Mouse (Mus musculus) MEL-GATA-1-ER (cell line): ENCODE results near the gene Mob2.

Experiments used
- DNase-seq: peaks from one replicate; pipeline ENCODE4 v3.0.0-alpha.2; 2012; ENCODE audit warnings: low read depth; ENCODE audit errors: extremely low read depth

Gene Mob2

DNA sequence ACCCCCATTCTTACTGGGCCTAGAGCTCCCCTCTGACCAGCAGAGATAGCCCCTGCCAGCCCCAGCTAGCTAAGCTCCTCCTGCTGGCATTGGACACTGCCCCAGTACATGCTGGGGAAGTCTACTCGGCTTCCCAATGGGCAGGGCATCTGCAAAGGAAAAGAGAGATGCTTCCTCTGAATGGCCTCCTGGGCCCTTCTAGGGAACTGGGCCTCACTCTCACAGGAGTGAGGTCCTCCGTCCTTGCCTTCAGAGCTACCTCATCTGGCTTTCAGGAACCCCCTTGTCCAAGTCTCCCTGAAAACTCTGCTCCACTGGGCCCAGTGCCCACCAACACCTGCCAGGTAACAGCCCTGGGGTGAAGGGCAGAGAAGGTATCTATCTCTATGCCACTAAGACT lies 20.0 kb upstream of the Mob2 start:
- no peak for DNase-seq

DNA sequence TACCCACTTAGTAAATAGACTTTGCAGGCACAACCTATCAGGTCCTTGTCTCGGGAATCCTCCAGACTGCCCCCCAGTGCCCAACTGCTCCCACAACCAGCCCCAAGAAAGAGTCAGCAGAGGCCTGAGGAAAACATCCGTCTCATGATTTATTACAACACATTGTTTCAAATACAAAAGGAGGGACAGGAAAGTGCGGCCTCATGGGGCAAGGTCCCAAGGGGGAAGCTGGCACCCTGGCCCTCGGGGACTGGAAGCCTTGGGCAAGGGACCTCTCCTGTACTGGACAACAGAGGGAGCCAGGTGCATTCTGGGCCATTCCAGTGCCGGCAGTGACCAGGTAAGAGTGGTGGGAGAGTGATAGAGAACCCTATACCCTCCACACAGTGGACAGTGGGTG lies 18.5 kb upstream of the Mob2 start:
- no peak for DNase-seq

DNA sequence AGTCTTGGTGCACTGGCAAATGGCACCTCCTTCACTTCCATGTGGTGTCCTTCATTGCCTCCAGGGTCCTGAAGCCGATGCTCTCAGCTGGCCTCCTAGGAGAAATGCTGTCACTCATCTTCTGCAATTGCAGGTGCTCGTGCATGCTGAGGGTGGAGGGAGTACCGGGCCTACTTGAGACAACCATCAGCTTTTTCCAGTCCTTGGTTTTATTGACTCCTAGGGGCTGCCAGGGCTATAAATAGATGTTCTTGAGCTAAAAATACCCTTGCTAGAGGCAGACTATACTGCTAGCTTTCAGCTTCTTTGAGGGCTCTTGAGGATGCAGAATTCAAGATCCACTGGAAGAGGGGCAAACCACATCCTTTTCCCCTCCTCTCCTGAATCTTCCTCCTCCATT lies 16.3 kb upstream of the Mob2 start:
- no peak for DNase-seq

DNA sequence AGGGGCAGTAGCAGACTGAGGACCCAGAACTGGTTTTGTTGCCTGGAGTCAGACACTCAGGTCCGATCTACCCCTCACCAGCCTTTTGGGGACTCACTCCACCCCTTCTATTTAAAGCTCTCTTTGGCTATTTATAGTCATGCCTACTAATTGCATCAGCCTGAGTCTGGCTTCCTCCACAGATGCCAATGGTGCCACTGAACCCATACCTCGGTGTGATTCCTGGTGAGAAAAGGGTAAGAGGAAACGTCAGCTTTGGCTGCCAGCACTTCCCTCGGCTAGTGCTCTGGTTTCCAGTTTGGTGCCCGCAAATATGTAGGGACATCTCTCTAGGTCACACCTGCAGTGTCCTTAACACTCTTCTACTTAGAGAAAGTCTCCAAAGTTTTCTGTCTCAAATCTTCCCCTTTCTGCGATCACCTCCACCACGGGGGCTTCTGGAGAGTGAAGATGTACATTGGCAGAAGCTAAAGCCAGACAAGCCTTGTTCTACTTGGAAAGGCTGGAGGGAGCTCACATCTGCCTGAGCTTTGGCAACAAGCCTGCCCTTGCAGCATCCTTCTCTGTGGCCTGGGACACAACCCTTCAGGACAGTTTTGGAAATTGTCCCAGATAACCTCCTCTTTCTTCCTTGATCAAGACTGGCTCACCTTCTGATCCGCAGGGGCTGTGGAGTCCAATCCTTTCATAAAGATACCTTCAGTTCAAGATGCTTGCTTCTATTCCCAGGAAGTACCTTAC lies 13.5 kb upstream of the Mob2 start:
- DNase-seq: no peak

DNA sequence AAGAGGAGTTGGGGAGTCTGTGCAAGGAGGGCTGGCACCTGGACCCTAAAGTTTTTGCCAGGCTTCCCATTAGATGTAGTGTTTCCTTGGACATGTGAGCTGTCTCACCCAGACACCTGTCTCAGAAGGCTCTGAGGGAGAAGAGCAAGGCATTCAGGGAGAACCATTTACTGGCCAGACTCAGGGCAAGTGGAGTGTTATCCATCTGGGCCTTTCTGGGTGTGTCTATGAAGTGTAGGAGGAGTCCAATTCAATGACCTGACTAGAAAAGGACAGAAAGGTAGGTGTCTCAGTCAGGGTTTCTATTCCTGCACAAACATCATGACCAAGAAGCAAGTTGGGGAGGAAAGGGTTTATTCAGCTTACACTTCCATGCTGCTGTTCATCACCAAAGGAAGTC lies 10.9 kb upstream of the Mob2 start:
- DNase-seq: no peak

DNA sequence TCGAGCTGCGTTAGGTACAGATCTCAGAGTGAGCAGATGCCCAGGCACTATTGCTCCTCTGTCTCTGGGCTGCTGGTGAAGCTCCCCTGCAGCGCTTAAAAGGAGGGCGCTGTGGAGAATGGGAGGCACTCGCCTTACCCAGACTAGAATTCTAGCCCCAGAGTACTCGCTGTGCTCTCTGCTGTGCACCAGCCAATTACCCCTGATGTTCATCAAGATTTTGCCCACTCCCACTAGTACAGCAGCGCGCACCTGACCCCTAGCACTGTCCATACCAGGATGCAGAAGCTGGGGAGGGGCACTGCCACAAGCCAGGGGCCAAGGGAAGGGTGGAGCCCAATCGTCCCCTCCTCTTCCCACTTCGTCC lies 10.3 kb upstream of the Mob2 start:
- DNase-seq: no peak

DNA sequence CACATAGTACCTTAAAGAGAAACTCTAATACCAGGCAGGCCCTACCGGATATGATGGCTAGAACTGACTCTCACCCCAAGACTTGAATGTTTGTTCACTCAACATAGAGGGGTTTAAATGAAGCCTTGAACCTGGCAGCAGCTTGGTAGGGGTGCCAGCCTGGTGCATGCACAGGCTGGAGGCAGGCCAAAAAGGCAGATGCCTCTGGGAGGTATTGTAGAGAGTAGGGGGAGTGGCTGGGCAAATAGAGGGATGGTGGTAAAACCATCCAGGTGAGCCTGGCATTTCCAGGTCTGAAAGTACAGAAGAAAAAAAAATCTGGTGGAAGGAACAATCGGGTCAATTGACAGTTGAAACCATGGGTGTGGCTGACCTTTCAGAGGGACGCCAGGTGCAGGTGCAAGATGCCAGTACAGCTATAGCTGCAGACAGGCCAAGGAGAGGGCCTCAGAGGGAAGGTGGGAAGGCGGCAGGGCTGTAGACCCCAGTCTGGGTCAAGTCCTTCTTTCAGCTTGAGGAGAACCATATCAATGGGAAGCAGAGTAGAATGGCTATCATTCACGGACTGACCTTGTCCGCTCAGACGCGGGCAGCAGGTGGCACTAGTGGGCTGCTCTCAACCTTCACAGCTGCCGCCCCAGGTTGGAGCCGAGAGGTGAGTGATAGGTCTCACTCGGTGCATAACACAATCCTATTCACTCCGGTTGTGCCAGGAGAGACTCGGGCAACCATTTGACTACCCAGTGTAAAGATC lies 9.8 kb upstream of the Mob2 start:
- no peak for DNase-seq

DNA sequence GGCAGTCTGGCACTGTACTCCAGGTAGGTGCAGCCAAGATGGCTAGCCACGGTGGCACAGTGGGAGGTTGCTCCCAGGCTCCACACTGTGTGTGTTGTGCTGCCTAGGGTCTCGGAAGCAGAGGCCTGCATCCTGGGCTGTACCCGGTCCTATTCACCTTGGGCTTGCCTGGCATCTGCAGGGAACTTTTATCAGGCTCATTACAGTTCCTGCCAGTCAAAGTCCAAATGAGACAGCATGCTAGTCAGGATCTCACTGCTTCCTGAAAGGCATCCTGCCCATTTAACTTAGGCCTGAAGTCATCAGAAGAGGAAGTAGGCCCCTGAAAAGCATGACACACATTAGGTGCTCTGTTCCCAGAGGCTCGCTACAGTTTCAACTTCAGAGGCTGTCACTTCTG lies 7.6 kb upstream of the Mob2 start:
- DNase-seq: no peak

DNA sequence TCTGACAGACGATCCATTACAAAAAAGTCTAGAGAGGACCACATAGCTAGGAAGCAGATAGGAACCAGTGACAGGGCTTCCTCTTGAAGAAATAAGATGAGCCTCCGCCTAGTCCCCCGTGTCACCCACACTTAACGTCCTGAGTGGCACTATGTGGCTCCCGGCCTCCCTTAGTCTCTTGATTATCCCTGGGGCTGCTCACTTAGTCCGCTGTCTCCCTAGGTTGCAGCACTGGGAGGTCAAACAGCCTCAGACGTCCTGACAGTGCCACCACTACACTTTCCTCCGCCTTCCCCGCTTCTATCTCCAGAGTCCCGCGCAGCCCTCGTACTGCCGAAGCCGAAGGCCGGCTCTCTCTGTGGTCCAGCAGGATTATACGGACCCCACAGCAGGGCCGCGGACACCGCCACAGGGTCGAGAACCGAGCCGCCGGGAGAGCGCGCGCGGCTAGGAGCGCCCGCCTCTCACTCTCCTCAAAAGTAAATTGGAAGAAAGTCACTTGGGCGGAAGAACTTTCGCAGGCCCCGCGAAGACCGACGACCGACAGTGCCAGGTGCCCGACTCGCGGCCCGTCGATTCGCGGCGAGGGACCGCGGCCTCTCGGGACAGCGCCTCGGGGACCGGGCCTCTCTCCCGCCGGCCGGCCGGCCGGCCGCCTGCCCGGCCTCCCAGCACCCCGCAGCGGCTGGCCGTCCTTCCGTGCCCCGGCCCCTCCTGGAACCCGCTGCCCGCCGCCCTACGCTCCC lies 507 bp downstream of the Mob2 start:
- no peak for DNase-seq

DNA sequence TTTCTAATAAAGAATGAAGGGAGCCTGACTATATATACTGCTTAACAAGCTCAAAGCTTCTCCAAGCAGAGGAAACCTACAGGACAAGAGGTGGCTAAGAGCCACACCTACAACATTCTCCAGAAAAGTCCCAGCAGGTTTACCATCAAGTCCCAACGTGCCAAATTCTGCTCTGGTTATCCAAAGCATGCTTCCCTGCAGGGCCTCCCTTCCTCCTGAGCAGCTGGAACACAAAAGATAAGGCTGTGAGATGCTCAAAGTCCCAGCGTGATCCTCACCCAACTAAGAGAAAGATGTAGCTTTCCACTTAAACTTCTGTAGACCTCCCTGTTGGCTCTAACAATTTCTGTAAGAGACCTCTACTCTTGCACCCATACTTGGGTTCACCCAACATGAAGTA lies 1.8 kb downstream of the Mob2 start:
- peak; percentile 39 for DNase-seq

DNA sequence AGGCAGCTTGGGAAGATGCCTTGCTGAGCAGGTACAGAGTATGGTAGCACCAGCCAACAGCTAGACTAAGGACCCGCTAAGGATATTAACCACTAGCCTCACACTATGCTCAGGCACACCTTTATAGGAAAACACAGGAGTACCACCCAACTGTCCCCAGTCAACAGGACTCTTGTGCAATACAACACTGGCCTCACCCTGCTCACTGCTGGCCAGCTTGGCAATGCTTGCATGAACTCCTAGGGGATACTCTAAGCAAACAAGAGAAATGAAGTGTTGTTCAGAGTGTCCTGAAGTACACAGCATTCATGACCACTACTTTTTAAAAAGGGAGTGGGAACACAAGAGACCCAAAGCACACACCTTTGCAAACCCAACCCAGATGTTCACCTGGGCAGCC lies 3.7 kb downstream of the Mob2 start:
- DNase-seq: no peak

DNA sequence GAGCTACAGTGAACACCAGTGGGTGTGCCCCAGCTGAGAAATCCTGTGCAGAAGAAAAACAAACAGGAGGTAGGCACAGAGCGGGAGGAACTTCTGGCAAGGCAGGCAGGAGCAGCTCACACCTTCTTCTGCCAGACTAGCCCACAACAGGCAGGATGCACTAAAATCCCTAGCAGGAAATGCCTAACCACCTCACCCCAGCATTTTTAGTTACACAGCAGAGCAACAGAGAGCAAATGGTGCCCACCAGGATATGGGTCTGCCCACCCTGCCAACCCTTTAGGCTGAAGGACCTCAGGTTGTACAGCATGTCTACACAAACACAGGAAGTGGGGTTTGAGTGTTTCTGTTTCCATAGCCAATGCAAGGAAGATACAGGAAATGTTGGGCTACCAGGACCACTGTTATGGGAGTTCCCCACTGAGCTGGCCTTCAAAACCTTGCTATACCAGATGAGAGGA lies 4.2 kb downstream of the Mob2 start:
- DNase-seq: no peak

DNA sequence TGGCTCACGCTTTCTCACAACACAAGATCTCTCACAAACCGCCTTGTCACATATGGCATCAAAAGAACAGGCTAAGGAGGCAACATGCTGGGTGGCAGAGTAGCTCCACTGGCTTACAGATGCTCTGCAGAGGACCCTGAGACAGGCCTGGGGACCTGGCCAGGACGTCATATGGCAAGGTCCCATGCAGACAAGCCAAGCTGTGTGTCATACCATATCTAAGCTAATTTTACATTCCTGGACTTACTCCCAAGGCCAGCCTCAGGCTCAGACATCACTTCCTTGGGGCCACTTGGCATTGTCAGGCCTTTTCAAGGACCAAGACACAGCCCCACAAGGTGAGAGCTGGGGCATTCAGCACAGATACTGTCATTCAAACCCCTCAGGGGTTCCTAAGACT lies 5.4 kb downstream of the Mob2 start:
- DNase-seq: no peak

DNA sequence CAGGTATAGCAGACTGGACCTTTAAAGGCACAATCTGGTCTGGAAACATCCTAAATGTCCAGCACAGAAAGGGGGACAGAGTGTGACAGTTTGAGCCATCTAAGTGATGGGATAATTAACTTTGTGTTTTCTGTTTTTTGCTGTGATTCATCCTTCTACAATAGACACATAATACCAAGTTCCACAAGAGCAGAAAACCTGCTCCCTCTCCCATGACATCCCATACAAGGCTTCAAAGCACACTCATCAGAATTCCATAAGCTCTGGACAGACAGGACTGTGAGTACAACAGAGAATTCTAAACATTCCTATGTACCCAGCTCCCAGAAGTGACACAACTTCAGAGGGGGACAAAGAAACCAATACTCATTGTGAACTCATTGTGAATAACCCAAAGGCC lies 10.3 kb downstream of the Mob2 start:
- no peak for DNase-seq

DNA sequence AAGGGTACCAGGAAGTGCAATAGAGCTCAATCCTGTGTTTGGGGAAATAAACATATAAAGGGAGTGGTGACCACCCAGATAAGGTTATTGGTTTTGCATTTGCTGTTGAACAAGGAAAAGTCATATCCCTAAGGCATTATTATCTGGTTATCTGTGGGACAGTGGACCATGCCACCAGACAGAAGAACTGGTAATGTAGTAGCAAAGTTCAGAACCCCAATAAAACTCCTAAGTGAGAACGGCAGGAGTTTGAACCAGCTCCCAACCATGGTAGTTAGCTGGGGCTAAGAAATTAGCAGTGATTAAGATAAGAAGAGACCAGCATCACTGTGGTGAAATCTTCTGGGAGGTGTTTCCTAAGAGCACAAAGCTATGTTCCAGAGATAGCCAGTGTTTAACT lies 14.9 kb downstream of the Mob2 start:
- DNase-seq: no peak

DNA sequence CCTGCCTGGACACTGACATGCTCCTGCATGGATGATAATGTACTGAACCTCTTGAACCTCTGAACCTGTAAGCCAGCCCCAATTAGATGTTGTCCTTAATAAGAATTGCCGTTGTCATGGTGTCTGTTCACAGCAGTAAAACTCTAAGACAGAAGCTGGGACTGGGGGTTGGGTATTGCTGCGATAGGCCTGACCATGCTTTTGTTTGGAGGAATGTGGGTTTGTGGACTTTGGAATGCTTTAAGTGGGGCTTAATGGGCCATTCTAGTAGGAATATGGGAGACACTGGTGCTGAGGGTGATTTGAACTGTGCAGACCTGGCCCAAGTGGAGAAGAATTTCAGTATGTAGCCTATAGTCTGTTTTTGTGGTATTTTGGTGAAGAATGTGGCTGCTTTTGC lies 15.5 kb downstream of the Mob2 start:
- no peak for DNase-seq

DNA sequence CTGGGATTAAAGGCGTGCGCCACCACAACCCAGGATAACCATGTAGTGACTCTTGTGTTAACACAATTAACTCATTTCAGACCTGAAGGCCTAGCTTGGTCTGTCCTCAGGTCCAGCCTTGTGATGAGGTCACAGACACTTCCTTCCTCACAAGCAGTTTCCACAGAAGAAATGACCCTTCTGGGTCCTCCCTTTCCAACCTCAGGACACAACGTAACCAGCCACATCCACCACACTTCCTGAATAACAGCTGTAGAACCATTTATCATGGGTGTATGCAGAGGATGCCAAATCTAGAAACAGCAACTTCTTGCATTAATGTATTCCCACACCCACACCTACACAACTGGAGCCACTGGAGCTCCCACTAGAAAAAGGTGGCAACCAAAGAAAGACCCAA lies 20.1 kb downstream of the Mob2 start:
- no peak for DNase-seq

DNA sequence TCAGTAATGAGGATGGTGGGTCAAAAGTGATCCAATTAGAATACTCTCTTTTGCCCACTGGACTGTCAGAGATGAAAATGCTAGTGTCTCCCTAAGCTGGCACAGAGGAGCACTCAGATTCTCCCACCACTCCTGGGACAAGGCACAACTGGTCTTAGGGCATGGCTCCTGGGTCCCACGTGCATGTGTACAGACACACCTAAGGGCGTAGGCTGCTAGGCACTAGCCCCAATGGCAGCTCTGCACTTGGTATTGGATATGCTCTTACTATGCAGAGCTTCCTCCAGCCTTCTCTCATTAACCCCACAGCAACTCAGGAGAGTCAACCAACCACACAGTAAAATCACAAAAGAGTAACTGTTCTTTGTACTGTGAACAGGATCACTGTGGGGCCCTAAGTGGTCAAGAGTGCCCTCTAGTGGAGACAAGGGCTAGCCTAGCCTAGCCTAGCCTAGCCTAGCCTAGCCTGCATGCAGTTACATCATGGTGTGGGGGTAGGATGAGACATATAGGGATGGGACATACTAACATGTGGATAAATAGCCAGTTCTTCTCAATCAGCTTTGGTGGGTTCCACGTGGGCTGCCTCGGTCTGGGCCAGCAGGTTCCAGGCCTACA lies 23.2 kb downstream of the Mob2 start:
- DNase-seq: no peak

DNA sequence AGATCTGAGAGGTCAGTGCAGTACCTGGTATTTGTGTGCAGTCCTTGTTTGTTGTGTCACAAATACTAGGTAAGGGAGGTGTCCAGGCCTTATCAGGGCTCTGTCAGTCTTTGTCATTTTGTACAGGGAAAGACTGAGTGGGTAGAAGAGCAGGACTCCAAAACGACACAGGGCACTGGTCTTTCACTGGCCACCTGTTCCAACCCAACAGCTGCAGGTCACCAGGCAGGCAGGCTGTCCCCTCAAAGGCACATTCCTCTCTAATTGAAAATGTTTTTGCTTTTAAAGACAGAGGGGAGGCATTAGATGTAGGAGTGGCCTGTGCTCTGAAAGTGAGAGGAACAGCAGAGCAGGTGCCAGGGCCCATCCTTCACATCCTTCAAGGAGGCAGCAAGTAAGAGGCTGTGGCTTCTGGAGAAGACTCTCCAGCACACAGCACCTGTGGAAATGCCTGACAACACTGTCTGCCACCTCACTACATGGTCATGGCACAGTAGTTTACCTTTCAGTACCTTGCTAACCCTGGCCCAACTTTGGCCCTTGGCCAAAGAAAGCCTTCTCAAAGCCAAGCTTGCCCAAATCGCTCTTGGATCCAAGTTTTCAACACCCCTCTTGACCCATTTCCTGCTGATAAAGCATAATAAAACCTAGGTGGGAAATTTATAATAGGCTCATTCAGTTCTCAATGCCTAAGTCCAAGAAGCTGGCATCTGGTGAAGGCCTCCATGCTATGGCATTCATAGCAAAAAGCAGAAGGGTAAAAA lies 25.6 kb downstream of the Mob2 start:
- no peak for DNase-seq

DNA sequence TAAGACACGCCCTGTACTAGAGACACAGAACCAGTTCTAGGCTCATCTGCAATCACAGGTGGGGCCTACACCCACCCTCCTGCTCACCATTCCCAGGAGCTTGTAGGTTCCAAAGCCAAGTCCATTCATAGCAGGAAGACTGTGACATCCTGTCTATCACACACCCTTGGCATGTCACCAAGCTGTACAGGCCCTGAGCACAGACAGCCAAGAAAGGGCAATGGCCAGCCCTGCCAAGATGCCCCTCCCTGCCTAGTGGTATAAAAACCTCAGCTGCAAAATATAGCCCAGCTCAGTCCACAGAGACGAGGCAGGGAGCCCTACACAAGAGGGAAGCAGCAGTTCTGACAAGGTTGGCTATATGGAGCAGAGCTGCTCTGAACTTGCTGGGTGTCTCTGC lies 26.7 kb downstream of the Mob2 start:
- DNase-seq: no peak

DNA sequence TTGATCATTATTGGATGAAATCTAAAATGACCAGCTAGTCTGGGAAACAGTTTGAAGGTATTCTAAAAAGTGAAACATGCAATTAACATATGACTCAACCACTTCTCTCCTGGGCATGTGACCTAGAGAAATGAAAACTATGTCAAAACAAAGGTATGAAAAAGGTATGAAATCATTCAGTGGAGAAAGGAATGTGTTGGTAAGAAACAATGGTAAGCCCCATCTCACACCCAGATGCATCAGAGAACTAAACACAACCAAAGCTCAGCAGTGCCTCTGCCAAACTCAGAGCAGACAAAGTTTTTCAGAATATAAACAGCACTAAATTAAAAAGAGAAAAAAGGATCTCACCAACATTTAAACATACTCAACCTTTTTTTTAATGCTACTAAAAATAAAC lies 30.8 kb downstream of the Mob2 start:
- no peak for DNase-seq
